Mouse (Mus musculus) lung, embryonic 14.5 days (tissue): ENCODE measurements at regions not wholly inside any gene's neighbourhood (a gene's known extent, or its start where the extent isn't known, plus 50 kb on each side); places are given as distances from the start of the nearest gene placed in this dataset.

ENCODE experiments used
- ATAC-seq: fragments of 200-750 bp; cut with Nextera tagmentation; 2 replicates; pipeline ENCODE4 v1.8.0; 2017; ENCODE audit warnings: mild to moderate bottlenecking, moderate TSS enrichment, moderate library complexity; ENCODE audit not compliant: insufficient read depth
- DNase-seq: peaks from one replicate; pipeline ENCODE4 v3.0.0-alpha.2; 2015
- H3K27ac ChIP-seq: fragments of 300-500 bp; sonication (generic); 2 replicates; pipeline ENCODE4 v1.5.1; 2014; ENCODE audit warnings: low read depth, mild to moderate bottlenecking, moderate library complexity
- H3K27me3 ChIP-seq: fragments of 300-500 bp; sonication (generic); 2 replicates; pipeline ENCODE4 v1.6.1; 2014; ENCODE audit warnings: low read length, control low read depth; ENCODE audit not compliant: insufficient read depth
- H3K36me3 ChIP-seq: fragments of 300-500 bp; sonication (generic); 2 replicates; pipeline ENCODE4 v1.6.1; 2014; ENCODE audit warnings: control low read depth; ENCODE audit not compliant: insufficient read depth
- H3K4me1 ChIP-seq: fragments of 300-500 bp; sonication (generic); 2 replicates; pipeline ENCODE4 v1.6.1; 2014; ENCODE audit warnings: antibody characterized with exemption, control low read depth; ENCODE audit not compliant: insufficient read depth
- H3K4me2 ChIP-seq: fragments of 300-500 bp; sonication (generic); 2 replicates; pipeline ENCODE4 v1.6.1; 2014; ENCODE audit warnings: mild to moderate bottlenecking
- H3K4me3 ChIP-seq: fragments of 300-500 bp; sonication (generic); 2 replicates; pipeline ENCODE4 v1.5.1; 2014; ENCODE audit warnings: low read depth, low read length
- H3K9ac ChIP-seq: fragments of 300-500 bp; sonication (generic); 2 replicates; pipeline ENCODE4 v1.6.1; 2014
- H3K9me3 ChIP-seq: fragments of 300-500 bp; sonication (generic); 2 replicates; pipeline ENCODE4 v1.6.1; 2016; ENCODE audit warnings: low read depth, low read length, control low read depth
- CTCF ChIP-seq: IDR thresholded peaks from 2 replicates; pipeline ENCODE4 v1.5.1; 2016; ENCODE audit warnings: antibody characterized with exemption, low read depth
- WGBS: fragments of 180-500 bp; shearing (Covaris S2); extraction: QIAGEN DNeasy Blood & Tissue Kit; methylation state at CpG from one replicate; pipeline ENCODE4 v1.1.7; 2014; 5-methylcytosine and 5-hydroxymethylcytosine counted together

GRCm38 (mm10) chr19:59642606-59643005 lies 184.4 kb downstream of the Emx2 start:
- Histone ChIP-seq H3K4me3 (no peak overlapping the region), H3K4me2 (no peak overlapping the region), H3K4me1 (no peaks in the 10 kb centered on the region), H3K9me3 (no peaks in the 10 kb centered on the region), H3K27me3 (no peaks in the 10 kb centered on the region), H3K36me3 (no peaks in the 10 kb centered on the region), H3K27ac (no peak overlapping the region), H3K9ac (no peak overlapping the region)
- DNase-seq (no peak), ATAC-seq (no peak)
- 91% methylated on average over 3 of the region's 3 CpGs for WGBS
- TF ChIP-seq CTCF: no peak

DNA sequence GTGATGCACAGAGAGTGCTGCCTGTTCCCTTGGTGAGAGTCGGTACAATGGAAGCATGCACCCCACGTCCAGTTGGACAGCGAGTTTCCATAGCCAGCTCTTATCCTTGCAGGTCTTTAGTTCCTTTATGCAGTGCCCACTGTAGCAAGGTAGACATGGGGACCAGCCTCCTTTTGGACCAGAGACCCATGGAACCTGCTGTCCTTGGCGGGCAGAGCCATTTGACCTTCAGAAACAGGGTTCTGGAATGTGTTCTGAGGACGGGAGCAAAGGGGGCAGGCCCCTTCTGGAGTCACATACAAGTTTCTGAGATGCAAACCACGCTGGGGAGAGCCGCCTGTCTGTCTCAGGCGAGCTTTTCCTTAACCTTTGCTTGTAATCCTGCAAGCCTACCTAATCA lies 188.1 kb downstream of the Emx2 start:
- Histone ChIP-seq H3K27me3 (no peaks in the 10 kb centered on the region), H3K9ac (no peak overlapping the region), H3K36me3 (no peaks in the 10 kb centered on the region), H3K4me2 (no peak overlapping the region), H3K9me3 (no peaks in the 10 kb centered on the region), H3K27ac (no peak overlapping the region), H3K4me1 (no peaks in the 10 kb centered on the region), H3K4me3 (no peak overlapping the region)
- WGBS: 78% methylated on average over 8 of the region's 8 CpGs
- no peak for DNase-seq
- TF ChIP-seq CTCF: no peak
- no peak for ATAC-seq

DNA sequence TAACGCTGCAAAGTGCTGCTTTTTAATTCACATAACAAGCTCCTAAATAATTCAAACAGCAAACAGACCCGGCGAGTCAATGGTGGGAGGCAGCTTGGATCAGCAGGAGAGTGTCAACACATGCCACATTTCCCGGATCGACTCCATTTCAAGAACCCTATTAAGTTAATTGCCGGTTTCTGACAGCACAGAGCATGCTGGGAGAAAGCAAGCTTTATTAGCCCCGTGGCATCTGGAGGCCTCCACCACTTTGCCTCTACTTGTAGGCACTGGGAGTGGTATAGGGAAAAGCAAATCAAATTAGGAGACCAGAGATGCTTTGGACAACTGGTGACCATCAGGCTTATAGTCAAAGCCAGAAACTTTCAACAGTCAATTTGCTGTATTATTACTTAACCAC lies 188.5 kb downstream of the Emx2 start:
- Histone ChIP-seq H3K4me1 (no peaks in the 10 kb centered on the region), H3K27ac (no peak overlapping the region), H3K4me2 (no peak overlapping the region), H3K4me3 (no peak overlapping the region), H3K36me3 (no peaks in the 10 kb centered on the region), H3K9me3 (no peaks in the 10 kb centered on the region), H3K27me3 (no peaks in the 10 kb centered on the region), H3K9ac (no peak overlapping the region)
- DNase-seq (no peak), ATAC-seq (no peak)
- no peak for TF ChIP-seq CTCF
- WGBS: 66% methylated on average over 7 of the region's 7 CpGs

DNA sequence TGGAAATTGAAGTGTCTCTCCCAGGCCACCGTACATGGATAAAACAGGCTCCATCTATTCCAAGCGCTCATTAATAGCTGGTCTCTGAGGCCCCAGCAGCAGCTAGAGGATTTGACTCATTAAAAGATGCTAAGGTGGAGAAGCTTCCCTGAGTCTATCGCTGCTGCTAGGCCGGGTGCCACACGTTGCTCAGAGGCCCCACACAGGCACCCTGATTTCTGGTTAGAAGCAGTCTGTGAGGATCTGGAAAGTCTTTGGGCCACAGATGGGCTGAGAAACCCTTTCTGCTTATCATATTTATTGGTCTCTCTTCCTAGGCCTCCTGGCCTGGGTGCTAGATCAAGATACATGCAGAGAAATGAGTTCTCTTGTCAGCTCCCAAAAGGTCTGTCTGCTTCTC lies 191.2 kb downstream of the Emx2 start:
- H3K4me2 ChIP-seq: no peak overlapping the region
- no peaks in the 10 kb centered on the region for H3K9me3 ChIP-seq
- H3K36me3 ChIP-seq: no peaks in the 10 kb centered on the region
- ATAC-seq (no peak), DNase-seq (no peak)
- H3K4me3 ChIP-seq: no peak overlapping the region
- H3K9ac ChIP-seq: no peak overlapping the region
- no peaks in the 10 kb centered on the region for H3K27me3 ChIP-seq
- no peaks in the 10 kb centered on the region for H3K4me1 ChIP-seq
- H3K27ac ChIP-seq: no peak overlapping the region
- TF ChIP-seq CTCF: no peak
- 86% methylated on average over 5 of the region's 5 CpGs for WGBS

DNA sequence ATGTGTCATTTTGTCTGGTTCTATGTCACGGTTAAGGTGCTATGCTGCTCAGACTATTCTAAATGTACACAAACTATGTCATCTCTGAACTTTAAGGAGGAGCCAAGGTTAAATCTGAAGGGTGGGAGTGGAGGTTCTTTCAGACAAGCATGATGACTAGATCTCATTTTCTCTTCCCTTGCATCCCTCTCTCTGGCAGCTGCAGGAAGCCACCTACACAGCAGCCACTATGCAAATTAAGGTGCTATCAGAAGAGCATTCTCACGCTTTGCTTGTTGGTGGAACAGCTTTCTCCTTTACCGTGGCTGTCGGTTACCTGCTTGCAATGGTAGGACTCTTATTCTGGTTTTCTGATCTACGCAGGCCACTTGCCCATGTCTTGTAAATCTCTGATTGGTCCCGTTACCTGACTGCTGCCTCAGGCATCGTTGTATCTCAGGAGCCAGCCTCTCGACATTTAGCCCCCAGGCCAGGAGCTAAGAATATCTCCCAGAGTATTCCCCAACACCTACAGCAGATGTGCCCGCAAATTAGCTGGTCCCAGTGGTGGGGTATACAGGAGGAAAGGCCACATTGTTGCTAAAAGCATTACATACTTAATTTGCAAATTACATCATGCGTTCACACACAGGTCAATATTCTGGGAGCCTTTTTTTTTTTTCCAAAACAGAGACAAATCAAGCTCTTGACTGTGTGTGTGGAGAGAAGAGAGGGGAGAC lies 192.6 kb downstream of the Emx2 start:
- no peaks in the 10 kb centered on the region for H3K4me1 ChIP-seq
- no peak for TF ChIP-seq CTCF
- no peak for DNase-seq

GRCm38 (mm10) chr19:59653631-59654367 lies 195.6 kb downstream of the Emx2 start:
- no peak overlapping the region for H3K4me2 ChIP-seq
- no peak overlapping the region for H3K27ac ChIP-seq
- WGBS: 38% methylated on average over 18 of the region's 18 CpGs
- H3K36me3 ChIP-seq: no peaks in the 10 kb centered on the region
- DNase-seq: no peak
- H3K4me3 ChIP-seq: no peak overlapping the region
- TF ChIP-seq CTCF: no peak
- no peaks in the 10 kb centered on the region for H3K9me3 ChIP-seq
- no peak overlapping the region for H3K9ac ChIP-seq
- H3K4me1 ChIP-seq: no peaks in the 10 kb centered on the region
- no peak for ATAC-seq
- no peaks in the 10 kb centered on the region for H3K27me3 ChIP-seq

More for the DNA sequence above, 192.6 kb downstream of the Emx2 start:
- Histone ChIP-seq H3K9me3 (no peaks in the 10 kb centered on the region), H3K9ac (no peak overlapping the region), H3K36me3 (no peaks in the 10 kb centered on the region), H3K27ac (no peak overlapping the region), H3K4me2 (no peak overlapping the region), H3K4me3 (no peak overlapping the region), H3K27me3 (no peaks in the 10 kb centered on the region)
- no peak for ATAC-seq
- 74% methylated on average over 10 of the region's 10 CpGs for WGBS

DNA sequence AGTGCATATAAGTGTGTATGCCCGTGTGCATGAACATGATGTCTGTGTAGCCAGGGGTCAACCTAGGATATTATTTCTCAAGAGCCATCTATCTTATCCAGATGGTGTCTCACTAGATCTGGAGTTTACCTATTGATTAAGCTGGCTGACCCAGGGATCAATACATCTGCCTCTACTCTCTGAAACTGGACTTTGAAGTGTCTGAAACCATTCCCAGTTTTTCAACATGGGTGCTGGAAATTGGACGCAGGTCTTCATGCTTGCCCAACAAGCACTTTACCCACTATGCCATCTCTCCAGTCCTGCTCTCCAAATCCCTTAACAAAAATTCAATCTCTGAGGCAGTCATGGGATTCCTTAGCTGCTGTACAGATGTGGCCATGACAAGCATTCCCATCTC lies 197.1 kb downstream of the Emx2 start:
- no peak for DNase-seq
- no peak overlapping the region for H3K4me3 ChIP-seq
- no peaks in the 10 kb centered on the region for H3K36me3 ChIP-seq
- no peaks in the 10 kb centered on the region for H3K27me3 ChIP-seq
- no peak overlapping the region for H3K27ac ChIP-seq
- TF ChIP-seq CTCF: no peak
- no peaks in the 10 kb centered on the region for H3K4me1 ChIP-seq
- H3K4me2 ChIP-seq: no peak overlapping the region
- no peaks in the 10 kb centered on the region for H3K9me3 ChIP-seq
- no peak overlapping the region for H3K9ac ChIP-seq
- 84% methylated on average over 2 of the region's 2 CpGs for WGBS
- no peak for ATAC-seq
